Mouse (Mus musculus): ENCODE data around the gene Fam193a. TPM values are rescaled to one million over a fixed set of nuclear protein-coding genes. Genes with fewer than 3 reads are reported as not detected.

Fam193a gene
- 10.3 and 12.7 TPM in 2 replicates for polyA plus RNA-seq (2015; fragmentation: Nextera tagmentation; extraction: Ambion mirVana)

DNA sequence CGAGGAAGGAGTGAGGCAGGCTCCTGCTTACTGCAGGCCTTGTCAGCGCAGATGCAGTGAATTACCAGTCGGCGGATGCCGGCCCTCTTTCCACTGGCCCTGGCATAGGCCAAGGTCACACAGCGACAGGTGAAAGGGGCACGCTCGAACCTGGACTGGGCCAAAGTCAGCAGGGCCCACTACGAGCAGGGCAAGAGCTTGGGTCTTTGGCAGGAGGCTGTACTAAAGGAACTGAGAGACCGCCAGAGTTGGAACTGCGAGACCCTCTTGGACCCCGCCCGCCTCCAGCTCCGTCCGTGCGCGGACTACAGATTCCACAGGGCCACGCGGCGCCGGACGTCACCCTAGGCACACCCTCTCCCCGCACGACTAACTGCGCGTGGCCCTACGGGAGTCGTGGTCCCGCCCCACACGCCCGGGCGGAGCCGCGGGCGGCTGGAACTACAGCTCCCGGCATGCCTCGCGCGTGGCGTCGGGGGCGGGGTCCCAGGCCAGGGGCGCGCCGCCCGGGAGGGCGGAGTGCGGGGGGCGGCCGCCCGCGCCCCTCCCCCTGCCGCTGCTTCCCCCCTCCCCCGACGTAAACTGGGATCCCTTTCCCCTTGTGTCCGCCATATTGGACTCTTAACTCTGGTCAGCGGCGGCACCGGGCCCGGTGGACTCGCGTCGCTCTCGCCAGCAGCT, at the start of gene Fam193a:
Gene Fam193a (plus strand): TSS at position 593 of the 681 bp plus-strand sequence.
- H3K4me2 ChIP-seq (ENCODE audit: low read depth, low read length), result peak within 1 kb of the TSS; percentile 61
- no peaks in the 10 kb centered on the region for H3K9me3 ChIP-seq (ENCODE audit: control insufficient read depth, low read length)
- peaks cover 4% of the 10 kb centered on the region for H3K36me3 ChIP-seq (ENCODE audit: control insufficient read depth, insufficient read depth, low read length)
- H3K27me3 ChIP-seq (ENCODE audit: control insufficient read depth, insufficient read depth, low read depth, low read length), result no peaks in the 10 kb centered on the region
- H3K27ac ChIP-seq (ENCODE audit: low read length), result peak within 1 kb of the TSS; percentile 66
- H3K9ac ChIP-seq (ENCODE audit: low read length), result peak within 1 kb of the TSS; percentile 95
- WGBS, result 0% methylated on average over 50 of the region's 64 CpGs
- peak within 1 kb of the TSS; percentile 90 for H3K4me3 ChIP-seq (ENCODE audit: low read length)
- ATAC-seq (ENCODE audit: low read depth), result peak; percentile 100
- H3K4me1 ChIP-seq (replicated peaks; ENCODE audit: control insufficient read depth, insufficient read depth, low read length), result peaks cover 18% of the 10 kb centered on the region

- H3K4me2 ChIP-seq (ENCODE audit: low read depth, low read length), result no peak overlapping the region
- no peak for ATAC-seq (ENCODE audit: low read depth)
- WGBS, result 78% methylated on average over 4 of the region's 4 CpGs
- no peaks in the 10 kb centered on the region for H3K36me3 ChIP-seq (ENCODE audit: control insufficient read depth, insufficient read depth, low read length)
- no peak overlapping the region for H3K4me3 ChIP-seq (ENCODE audit: low read length)
- H3K9ac ChIP-seq (ENCODE audit: low read length), result no peak overlapping the region
- H3K4me1 ChIP-seq (replicated peaks; ENCODE audit: control insufficient read depth, insufficient read depth, low read length), result peaks cover under 1% of the 10 kb centered on the region; the same call in 1 of the 2 replicates
- no peak overlapping the region for H3K27ac ChIP-seq (ENCODE audit: low read length)
- H3K9me3 ChIP-seq (ENCODE audit: control insufficient read depth, low read length), result no peaks in the 10 kb centered on the region
- H3K27me3 ChIP-seq (ENCODE audit: control insufficient read depth, insufficient read depth, low read depth, low read length), result no peaks in the 10 kb centered on the region
Observed at GRCm38 (mm10) chr5:34321236-34321635, 48.5 kb upstream of the Fam193a start.

GRCm38 (mm10) chr5:34325286-34325685, 44.4 kb upstream of the Fam193a start:
- H3K9me3 ChIP-seq (ENCODE audit: control insufficient read depth, low read length), result no peaks in the 10 kb centered on the region

GRCm38 (mm10) chr5:34326249-34326691, 43.5 kb upstream of the Fam193a start:
- Histone ChIP-seq H3K27me3 (ENCODE audit: control insufficient read depth, insufficient read depth, low read depth, low read length) (no peaks in the 10 kb centered on the region), H3K9ac (ENCODE audit: low read length) (peak overlapping the region; percentile 68; the same call in 1 of the 2 replicates), H3K4me2 (ENCODE audit: low read depth, low read length) (peak overlapping the region; percentile 74; the same call in 1 of the 2 replicates), H3K9me3 (ENCODE audit: control insufficient read depth, low read length) (no peaks in the 10 kb centered on the region), H3K4me1 (replicated peaks; ENCODE audit: control insufficient read depth, insufficient read depth, low read length) (peaks cover 6% of the 10 kb centered on the region), H3K27ac (ENCODE audit: low read length) (no peak overlapping the region), H3K36me3 (ENCODE audit: control insufficient read depth, insufficient read depth, low read length) (no peaks in the 10 kb centered on the region), H3K4me3 (ENCODE audit: low read length) (no peak overlapping the region)
- ATAC-seq (ENCODE audit: low read depth), result peak; percentile 48; the same call in 1 of the 2 replicates
- WGBS, result 12% methylated on average over 4 of the region's 4 CpGs

More at GRCm38 (mm10) chr5:34325286-34325685, 44.4 kb upstream of the Fam193a start:
- no peak overlapping the region for H3K4me3 ChIP-seq (ENCODE audit: low read length)
- H3K4me1 ChIP-seq (replicated peaks; ENCODE audit: control insufficient read depth, insufficient read depth, low read length), result peaks cover 6% of the 10 kb centered on the region
- no peak overlapping the region for H3K9ac ChIP-seq (ENCODE audit: low read length)
- no peaks in the 10 kb centered on the region for H3K27me3 ChIP-seq (ENCODE audit: control insufficient read depth, insufficient read depth, low read depth, low read length)
- ATAC-seq (ENCODE audit: low read depth), result no peak
- H3K27ac ChIP-seq (ENCODE audit: low read length), result no peak overlapping the region
- H3K36me3 ChIP-seq (ENCODE audit: control insufficient read depth, insufficient read depth, low read length), result no peaks in the 10 kb centered on the region
- no peak overlapping the region for H3K4me2 ChIP-seq (ENCODE audit: low read depth, low read length)

- Histone ChIP-seq H3K9ac (ENCODE audit: low read length) (peak overlapping the region; percentile 68), H3K36me3 (ENCODE audit: control insufficient read depth, insufficient read depth, low read length) (no peaks in the 10 kb centered on the region), H3K4me1 (replicated peaks; ENCODE audit: control insufficient read depth, insufficient read depth, low read length) (peaks cover 6% of the 10 kb centered on the region), H3K4me2 (ENCODE audit: low read depth, low read length) (peak overlapping the region; percentile 74), H3K27me3 (ENCODE audit: control insufficient read depth, insufficient read depth, low read depth, low read length) (no peaks in the 10 kb centered on the region), H3K27ac (ENCODE audit: low read length) (no peak overlapping the region), H3K4me3 (ENCODE audit: low read length) (peak overlapping the region; percentile 44), H3K9me3 (ENCODE audit: control insufficient read depth, low read length) (no peaks in the 10 kb centered on the region)
- ATAC-seq (ENCODE audit: low read depth), result peak; percentile 67
- WGBS, result 7% methylated on average over 31 of the region's 31 CpGs
Observed at GRCm38 (mm10) chr5:34326875-34327576, 42.7 kb upstream of the Fam193a start.

GRCm38 (mm10) chr5:34330136-34330535, 39.6 kb upstream of the Fam193a start:
- no peak for ATAC-seq (ENCODE audit: low read depth)
- Histone ChIP-seq H3K4me2 (ENCODE audit: low read depth, low read length) (no peak overlapping the region), H3K27ac (ENCODE audit: low read length) (no peak overlapping the region), H3K4me3 (ENCODE audit: low read length) (no peak overlapping the region), H3K9me3 (ENCODE audit: control insufficient read depth, low read length) (no peaks in the 10 kb centered on the region), H3K36me3 (ENCODE audit: control insufficient read depth, insufficient read depth, low read length) (no peaks in the 10 kb centered on the region), H3K27me3 (ENCODE audit: control insufficient read depth, insufficient read depth, low read depth, low read length) (no peaks in the 10 kb centered on the region), H3K9ac (ENCODE audit: low read length) (no peak overlapping the region), H3K4me1 (replicated peaks; ENCODE audit: control insufficient read depth, insufficient read depth, low read length) (peaks cover 7% of the 10 kb centered on the region)
- WGBS, result 84% methylated on average over 2 of the region's 2 CpGs

- no peak overlapping the region for H3K4me3 ChIP-seq (ENCODE audit: low read length)
- WGBS, result 96% methylated on average over 1 of the region's 1 CpGs
- H3K9ac ChIP-seq (ENCODE audit: low read length), result no peak overlapping the region
- peaks cover 11% of the 10 kb centered on the region for H3K4me1 ChIP-seq (replicated peaks; ENCODE audit: control insufficient read depth, insufficient read depth, low read length)
- H3K27me3 ChIP-seq (ENCODE audit: control insufficient read depth, insufficient read depth, low read depth, low read length), result no peaks in the 10 kb centered on the region
- H3K4me2 ChIP-seq (ENCODE audit: low read depth, low read length), result no peak overlapping the region
- no peaks in the 10 kb centered on the region for H3K9me3 ChIP-seq (ENCODE audit: control insufficient read depth, low read length)
- H3K27ac ChIP-seq (ENCODE audit: low read length), result no peak overlapping the region
- no peak for ATAC-seq (ENCODE audit: low read depth)
- peaks cover under 1% of the 10 kb centered on the region; the same call in 1 of the 2 replicates for H3K36me3 ChIP-seq (ENCODE audit: control insufficient read depth, insufficient read depth, low read length)
Observed at GRCm38 (mm10) chr5:34334081-34334480, 35.7 kb upstream of the Fam193a start.

- Histone ChIP-seq H3K4me1 (replicated peaks; ENCODE audit: control insufficient read depth, insufficient read depth, low read length) (peaks cover 11% of the 10 kb centered on the region), H3K4me3 (ENCODE audit: low read length) (peak overlapping the region; percentile 99), H3K27me3 (ENCODE audit: control insufficient read depth, insufficient read depth, low read depth, low read length) (no peaks in the 10 kb centered on the region), H3K36me3 (ENCODE audit: control insufficient read depth, insufficient read depth, low read length) (peaks cover 4% of the 10 kb centered on the region; the same call in 1 of the 2 replicates), H3K27ac (ENCODE audit: low read length) (peak overlapping the region; percentile 94), H3K9me3 (ENCODE audit: control insufficient read depth, low read length) (no peaks in the 10 kb centered on the region), H3K9ac (ENCODE audit: low read length) (peak overlapping the region; percentile 99), H3K4me2 (ENCODE audit: low read depth, low read length) (peak overlapping the region; percentile 85)
- ATAC-seq (ENCODE audit: low read depth), result peak; percentile 59
- WGBS, result 1% methylated on average over 21 of the region's 21 CpGs
Observed at GRCm38 (mm10) chr5:34335539-34336096, 34.1 kb upstream of the Fam193a start.

Measured in lung, embryonic 16.5 days (tissue).